12 mouse cellular contexts compared by ENCODE assay signal in the genomic region with DNA sequence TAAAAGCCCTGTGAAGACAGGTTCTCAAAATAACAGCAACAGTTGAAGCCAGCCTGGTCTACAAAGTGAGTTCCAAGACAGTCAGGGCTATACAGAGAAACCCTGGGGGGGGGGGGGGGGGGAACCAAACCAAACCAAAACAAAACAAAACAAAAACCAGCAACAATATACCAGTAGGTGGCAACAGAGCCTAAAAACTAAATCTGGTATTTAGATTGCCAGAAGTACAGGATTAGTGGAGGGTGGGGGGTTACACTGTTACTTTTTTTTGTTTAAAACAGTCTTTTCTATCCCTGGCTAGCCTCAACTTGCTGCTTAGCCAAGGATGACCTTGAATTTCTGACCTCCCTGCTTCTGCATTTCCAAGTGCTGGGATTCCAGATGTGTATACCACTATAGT. TPM values are rescaled to one million over a fixed set of nuclear protein-coding genes. Genes with fewer than 3 reads are reported as not detected.
DNase-seq lines count a peak whose midpoint lies in the region; ATAC-seq and TF ChIP-seq lines count a peak whose summit lies in the region.
"Had no signal": no experiment of that assay in that cellular context is flagged by ENCODE, and none has a peak within 500 bp of the region (broad histone marks: within the 10 kb centered on the region; RNA-seq: fewer than 3 reads in every experiment).

No protein-coding gene starts in this region.

- DNase-seq in embryonic facial prominence, embryonic 11.5 days (ENCODE audit: low spot score): peak; percentile 14
- DNase-seq in embryonic facial prominence, embryonic 10.5 days (ENCODE audit: low spot score): no peak
- no peak for DNase-seq in layer of hippocampus, adult 2 months (ENCODE audit: low spot score in 2 of 2)
- no peak for DNase-seq in layer of hippocampus, postnatal 25 days (ENCODE audit: extremely low spot score in 1 of 2, low spot score in 1 of 2)
- DNase-seq in 3T3-L1 (ENCODE audit: low read depth, low spot score) (peak; percentile 56), ZHBTc4 (ENCODE audit: low read depth, low spot score) (peak; percentile 22)
- DNase-seq in cerebellum, postnatal 25 days: no peak
- no peak for DNase-seq in layer of hippocampus, adult 9-10 months (ENCODE audit: low spot score)
- DNase-seq: cerebellum, adult 9-10 months had no signal

- TF ChIP-seq CTCF in layer of hippocampus, adult 2 months (conservative IDR thresholded peaks at IDR 0.05): peak; percentile 69

- no peaks in the 10 kb centered on the region for H3K27me3 ChIP-seq in embryonic facial prominence, embryonic 11.5 days (ENCODE audit: control insufficient read depth, insufficient read depth, low read length)
- H3K27me3 ChIP-seq in embryonic facial prominence, embryonic 10.5 days (replicated peaks; ENCODE audit: low read depth, poor library complexity, severe bottlenecking): no peaks in the 10 kb centered on the region
- H3K27me3 ChIP-seq: embryonic facial prominence, embryonic 15.5 days; hindbrain, embryonic 15.5 days; limb, embryonic 15.5 days had no signal

- no peak overlapping the region for H3K4me2 ChIP-seq in embryonic facial prominence, embryonic 11.5 days (ENCODE audit: low read depth, low read length)
- H3K4me2 ChIP-seq: embryonic facial prominence, embryonic 15.5 days; hindbrain, embryonic 15.5 days; limb, embryonic 15.5 days had no signal

- H3K27ac ChIP-seq in embryonic facial prominence, embryonic 11.5 days (replicated peaks; ENCODE audit: low read depth, low read length): no peak overlapping the region
- no peak overlapping the region for H3K27ac ChIP-seq in embryonic facial prominence, embryonic 10.5 days (replicated peaks)
- H3K27ac ChIP-seq in layer of hippocampus, adult 2 months: no peak overlapping the region
- H3K27ac ChIP-seq: embryonic facial prominence, embryonic 15.5 days; hindbrain, embryonic 15.5 days; limb, embryonic 15.5 days had no signal

- peaks cover 2% of the 10 kb centered on the region; the same call in 1 of the 2 replicates for H3K36me3 ChIP-seq in embryonic facial prominence, embryonic 11.5 days (replicated peaks; ENCODE audit: control insufficient read depth, insufficient read depth, low read depth, low read length)
- peaks cover 56% of the 10 kb centered on the region for H3K36me3 ChIP-seq in embryonic facial prominence, embryonic 10.5 days (replicated peaks)

- H3K9ac ChIP-seq in embryonic facial prominence, embryonic 11.5 days (replicated peaks; ENCODE audit: low read length): no peak overlapping the region
- H3K9ac ChIP-seq: embryonic facial prominence, embryonic 15.5 days; hindbrain, embryonic 15.5 days; limb, embryonic 15.5 days had no signal

- no peak overlapping the region for H3K4me3 ChIP-seq in embryonic facial prominence, embryonic 11.5 days (ENCODE audit: low read depth, low read length)
- no peak overlapping the region for H3K4me3 ChIP-seq in embryonic facial prominence, embryonic 10.5 days
- H3K4me3 ChIP-seq in layer of hippocampus, adult 2 months: no peak overlapping the region
- H3K4me3 ChIP-seq: embryonic facial prominence, embryonic 15.5 days; hindbrain, embryonic 15.5 days; limb, embryonic 15.5 days had no signal

- H3K4me1 ChIP-seq in embryonic facial prominence, embryonic 11.5 days (ENCODE audit: control insufficient read depth, insufficient read depth, low read length): no peaks in the 10 kb centered on the region
- no peaks in the 10 kb centered on the region for H3K4me1 ChIP-seq in embryonic facial prominence, embryonic 10.5 days
- H3K4me1 ChIP-seq: embryonic facial prominence, embryonic 15.5 days; hindbrain, embryonic 15.5 days; limb, embryonic 15.5 days had no signal

- no peak for ATAC-seq in embryonic facial prominence, embryonic 11.5 days (replicated peaks; ENCODE audit: insufficient number of reproducible peaks, low FRiP score, low TSS enrichment, low read depth)

- no peaks in the 10 kb centered on the region for H3K9me3 ChIP-seq in embryonic facial prominence, embryonic 11.5 days (replicated peaks; ENCODE audit: control insufficient read depth, low read length)
- no peaks in the 10 kb centered on the region for H3K9me3 ChIP-seq in embryonic facial prominence, embryonic 10.5 days
- H3K9me3 ChIP-seq: embryonic facial prominence, embryonic 15.5 days; hindbrain, embryonic 15.5 days; limb, embryonic 15.5 days had no signal

RNA-seq across cellular contexts. Expression of gene Nifk, which starts 14.2 kb away (rescaled TPM):
- 113 and 120 TPM in 2 replicates for polyA plus RNA-seq in embryonic facial prominence, embryonic 11.5 days (2014; fragmentation: Nextera tagmentation; extraction: Ambion mirVana)
- polyA plus RNA-seq in embryonic facial prominence, embryonic 10.5 days (2016; fragmentation: Nextera tagmentation; extraction: Ambion mirVana): 106 and 109 TPM in 2 replicates
- total RNA-seq in layer of hippocampus, adult 2 months (2021): 10 to 100 TPM; 24.7 to 25.9 TPM
- total RNA-seq in layer of hippocampus, postnatal 25 days (2021): 10 to 100 TPM; 26.0 to 29.5 TPM

RNA-seq across cellular contexts. Expression of gene Tsn, which starts 24.3 kb away (rescaled TPM):
- polyA plus RNA-seq in embryonic facial prominence, embryonic 11.5 days (2014; fragmentation: Nextera tagmentation; extraction: Ambion mirVana): 403 and 411 TPM in 2 replicates
- 369 and 400 TPM in 2 replicates for polyA plus RNA-seq in embryonic facial prominence, embryonic 10.5 days (2016; fragmentation: Nextera tagmentation; extraction: Ambion mirVana)
- 100 to 1,000 TPM; 100 to 112 TPM for total RNA-seq in layer of hippocampus, adult 2 months (2021)
- total RNA-seq in layer of hippocampus, postnatal 25 days (2021): 100 to 1,000 TPM; 105 to 106 TPM

RNA-seq across cellular contexts. Expression of gene Clasp1, which starts 53.0 kb away (rescaled TPM):
- polyA plus RNA-seq in embryonic facial prominence, embryonic 11.5 days (2014; fragmentation: Nextera tagmentation; extraction: Ambion mirVana): 57.7 and 62.2 TPM in 2 replicates
- 94.7 and 95.3 TPM in 2 replicates for polyA plus RNA-seq in embryonic facial prominence, embryonic 10.5 days (2016; fragmentation: Nextera tagmentation; extraction: Ambion mirVana)
- 100 to 1,000 TPM in 1 of 2 experiments, 10 to 100 TPM in 1; 92.5 to 102 TPM for total RNA-seq in layer of hippocampus, adult 2 months (2021)
- total RNA-seq in layer of hippocampus, postnatal 25 days (2021): 100 to 1,000 TPM in 1 of 2 experiments, 10 to 100 TPM in 1; 88.7 to 103 TPM

Comparison
In these comparisons a context has a peak if more than half of its experiments do, and no peak if none do; other contexts are left out.
1. DNase-seq: peak in embryonic facial prominence, embryonic 11.5 days (single experiment), 3T3-L1 (single experiment) and ZHBTc4 (single experiment); none in embryonic facial prominence, embryonic 10.5 days (single experiment), layer of hippocampus, adult 2 months (0 of 2), layer of hippocampus, postnatal 25 days (0 of 2), cerebellum, postnatal 25 days (0 of 2) and layer of hippocampus, adult 9-10 months (single experiment).